Mouse (Mus musculus) embryonic fibroblast, embryonic 13.5 days (primary cell): ENCODE measurements around the gene Cyp2b23. TPM values are rescaled to one million over a fixed set of nuclear protein-coding genes. Genes with fewer than 3 reads are reported as not detected.
"Not testable (repeated sequence)": the region's sequence is repeated elsewhere in the genome, so short reads cannot be mapped to it uniquely, and the experiment has no call there.

Source experiments
- H3K27ac ChIP-seq: 2 replicates; pipeline ENCODE4 v1.5.1; 2012; ENCODE audit warnings: low read length, control low read depth, inconsistent platforms; ENCODE audit not compliant: insufficient read depth
- H3K4me1 ChIP-seq: 2 replicates; pipeline ENCODE4 v1.6.1; 2011; ENCODE audit warnings: low read length; ENCODE audit not compliant: control insufficient read depth, insufficient read depth
- H3K4me3 ChIP-seq: 2 replicates; pipeline ENCODE4 v1.5.1; 2011; ENCODE audit warnings: mild to moderate bottlenecking, control low read depth, low read length; ENCODE audit not compliant: insufficient read depth
- CTCF ChIP-seq: IDR thresholded peaks from 2 replicates; pipeline ENCODE4 v1.5.1; 2011; ENCODE audit warnings: mild to moderate bottlenecking, control low read depth, low read length, moderate library complexity, borderline replicate concordance; ENCODE audit not compliant: insufficient read depth
- POLR2A ChIP-seq: IDR thresholded peaks from 2 replicates; pipeline ENCODE4 v1.6.1; 2011; ENCODE audit warnings: low read depth, mild to moderate bottlenecking, control low read depth, low read length, moderate library complexity
- polyA plus RNA-seq: library from polyadenylated mRNA; stranded (reverse); fragments of >200 nt; gene quantifications from 2 replicates; pipeline ENCODE4 v1.2.4, GENCODE M21; 2011; ENCODE audit warnings: low read depth; ENCODE audit not compliant: missing spikeins, insufficient read length

Cyp2b23 gene
- not detected in 2 replicates for polyA plus RNA-seq

- H3K4me3 ChIP-seq = no peak within 1 kb of the TSS
- TF ChIP-seq CTCF (no peak), POLR2A (no peak)
- H3K4me1 ChIP-seq = no peaks in the 10 kb centered on the region
- no peak within 1 kb of the TSS for H3K27ac ChIP-seq
Measured at GRCm38 (mm10) chr7:26686337-26686736, at the start of gene Cyp2b23. Cyp2b23 (minus strand) TSS chr7:26686437.

DNA sequence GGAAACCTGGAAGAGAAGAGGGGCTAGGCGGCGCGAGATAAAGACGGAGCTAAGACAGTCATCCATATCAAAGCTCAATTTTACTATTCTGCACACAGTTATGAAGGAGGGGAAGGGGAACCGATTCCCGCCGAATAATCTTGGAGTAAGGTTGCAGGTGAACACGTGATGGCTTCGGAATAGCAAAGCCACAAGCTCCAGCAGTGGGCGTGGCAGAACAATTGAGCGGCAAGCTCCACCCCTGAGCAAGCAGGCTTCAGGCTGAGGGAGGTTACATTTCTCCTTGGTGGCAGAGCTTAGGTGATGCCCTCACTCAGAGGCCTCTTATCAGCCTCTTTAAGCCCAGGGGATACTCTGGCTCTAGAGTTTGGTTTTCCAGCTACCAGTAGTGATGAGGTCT lies 24.8 kb upstream of the Cyp2b23 start:
- Histone ChIP-seq H3K4me1 (no peaks in the 10 kb centered on the region), H3K27ac (no peak overlapping the region), H3K4me3 (no peak overlapping the region)
- TF ChIP-seq POLR2A (no peak), CTCF (no peak)

DNA sequence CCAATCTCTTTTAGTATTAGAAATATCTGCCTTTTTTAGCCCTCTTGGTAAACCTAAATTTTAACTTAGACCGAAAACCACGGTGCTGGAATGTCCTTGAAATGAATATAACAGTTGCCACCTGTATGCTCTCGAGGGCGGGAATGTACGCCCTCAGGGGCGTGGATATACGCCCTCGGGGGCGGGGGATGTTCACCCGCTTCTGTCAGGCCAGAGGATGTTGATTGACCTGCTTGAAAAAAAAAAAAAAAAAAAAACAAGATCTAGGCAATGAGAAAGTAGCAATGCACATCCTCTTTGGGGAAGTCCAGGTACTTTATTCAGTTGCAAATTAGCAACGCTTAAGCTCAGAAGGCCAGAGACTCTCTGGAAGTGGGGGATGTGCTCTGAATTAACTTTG lies 20.8 kb upstream of the Cyp2b23 start:
- Histone ChIP-seq H3K4me1 (no peaks in the 10 kb centered on the region), H3K4me3 (no peak overlapping the region), H3K27ac (no peak overlapping the region)
- TF ChIP-seq CTCF = no peak
- no peak for TF ChIP-seq POLR2A

GRCm38 (mm10) chr7:26706191-26706590 lies 20.0 kb upstream of the Cyp2b23 start:
- H3K4me1 ChIP-seq, H3K27ac ChIP-seq, H3K4me3 ChIP-seq: not testable (repeated sequence)

DNA sequence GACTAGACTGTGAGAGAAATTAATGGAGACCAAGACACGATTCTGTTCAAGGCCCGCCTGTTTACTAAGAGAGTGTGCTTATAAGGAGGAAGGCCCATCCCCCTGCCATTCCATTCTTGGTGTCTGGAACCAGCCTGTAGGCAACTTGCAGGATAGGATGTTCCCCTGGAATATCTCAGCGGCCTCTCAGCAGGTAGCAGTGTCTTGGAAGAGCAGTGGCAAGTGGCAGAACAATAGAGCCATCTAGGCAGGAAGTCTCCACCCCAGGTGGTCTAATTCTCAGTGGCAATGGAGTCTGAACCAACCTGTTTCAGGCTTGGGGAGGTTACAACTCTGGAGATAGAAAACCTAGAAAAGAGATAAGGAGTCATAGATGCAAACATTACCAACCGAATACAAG lies 13.9 kb upstream of the Cyp2b23 start:
- TF ChIP-seq CTCF (no peak), POLR2A (no peak)
- H3K27ac ChIP-seq = no peak overlapping the region

DNA sequence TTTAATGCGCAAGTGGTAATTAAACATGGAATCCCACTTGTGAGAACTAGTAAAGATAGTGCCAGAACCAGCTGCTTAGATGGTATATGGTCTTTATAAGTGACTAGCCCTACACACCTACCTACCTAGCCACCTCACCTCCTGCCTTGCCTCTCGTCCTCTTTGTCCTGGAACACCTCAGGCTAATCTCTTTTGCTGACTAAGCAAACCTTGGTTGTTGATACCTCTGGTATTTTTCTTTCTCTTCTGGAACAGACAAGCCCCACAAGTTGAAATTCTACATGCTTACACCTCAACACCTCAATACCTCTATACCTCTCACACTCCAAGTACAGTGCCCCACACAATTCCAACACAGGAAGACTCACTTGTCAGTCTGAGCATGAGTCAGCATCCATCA lies 524 bp downstream of the Cyp2b23 start:
- H3K4me3 ChIP-seq = no peak overlapping the region
- TF ChIP-seq CTCF (no peak), POLR2A (no peak)
- H3K27ac ChIP-seq = no peak overlapping the region
- no peaks in the 10 kb centered on the region for H3K4me1 ChIP-seq

More for the DNA sequence above, 13.9 kb upstream of the Cyp2b23 start:
- Histone ChIP-seq H3K4me1 (no peaks in the 10 kb centered on the region), H3K4me3 (no peak overlapping the region)

DNA sequence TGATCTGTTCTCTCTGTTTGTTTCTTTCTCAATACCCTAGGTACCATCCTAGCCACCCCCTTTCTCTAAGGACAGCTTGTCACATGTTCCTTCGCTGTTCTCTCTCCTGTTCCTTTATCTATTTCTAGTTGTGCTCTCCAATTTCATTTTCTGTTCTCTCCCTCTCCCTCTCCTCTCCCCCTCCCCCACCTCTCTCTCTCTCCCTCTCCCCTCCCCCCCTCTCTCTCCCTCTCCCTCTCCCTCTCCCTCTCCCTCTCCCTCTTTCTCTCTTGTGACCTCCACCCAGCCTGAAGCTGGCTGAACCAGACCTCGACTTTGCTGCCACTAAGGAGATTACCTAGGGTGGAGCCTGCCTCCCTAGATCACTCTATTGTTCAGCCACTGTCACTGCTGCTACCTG lies 18.8 kb downstream of the Cyp2b23 start:
- H3K27ac ChIP-seq, H3K4me3 ChIP-seq, H3K4me1 ChIP-seq: not testable (repeated sequence)

- H3K4me3 ChIP-seq = no peak overlapping the region
- H3K27ac ChIP-seq = no peak overlapping the region
- H3K4me1 ChIP-seq = no peaks in the 10 kb centered on the region
- TF ChIP-seq POLR2A = no peak
- no peak for TF ChIP-seq CTCF
Measured at GRCm38 (mm10) chr7:26666011-26666410, 20.2 kb downstream of the Cyp2b23 start.

GRCm38 (mm10) chr7:26618364-26618763 lies 67.9 kb downstream of the Cyp2b23 start, which contains the start of gene Vmn1r185:
Vmn1r185 (minus strand) TSS chr7:26618464.
- not testable (repeated sequence) for H3K4me1 ChIP-seq, H3K27ac ChIP-seq, H3K4me3 ChIP-seq

Other genes starting within 250 kb of the Cyp2b23 start
- not detected in 2 replicates for gene Nlrp9a, start 151.4 kb downstream of the Cyp2b23 start, polyA plus RNA-seq
- gene Vmn1r185, start 68.0 kb downstream of the Cyp2b23 start, polyA plus RNA-seq = not detected in 2 replicates
- not detected in 2 replicates for gene Cyp2b19, start 70.7 kb upstream of the Cyp2b23 start, polyA plus RNA-seq
- not detected in 2 replicates for gene Cyp2g1, start 122.5 kb upstream of the Cyp2b23 start, polyA plus RNA-seq
- gene Cyp2a5, start 148.9 kb upstream of the Cyp2b23 start, polyA plus RNA-seq = not detected in 2 replicates